Mouse (Mus musculus) small intestine, adult 2 months (tissue): ENCODE results near the gene Nfil3. TPM values are rescaled to one million over a fixed set of nuclear protein-coding genes. Genes with fewer than 3 reads are reported as not detected.
A peak's percentile ranks its signal among the peaks of the same experiment; 100 is the strongest.

Experiments used
- H3K27ac ChIP-seq: fragments of 200-500 bp; 2 replicates; pipeline ENCODE4 v1.5.1; 2012; ENCODE audit warnings: low read depth, low read length, control low read depth, inconsistent platforms; ENCODE audit not compliant: insufficient read depth
- H3K27me3 ChIP-seq: fragments of 200-500 bp; 2 replicates; pipeline ENCODE4 v1.6.1; 2012; ENCODE audit warnings: mild to moderate bottlenecking, moderate library complexity, low read length, inconsistent platforms; ENCODE audit not compliant: control insufficient read depth, insufficient read depth
- H3K36me3 ChIP-seq: fragments of 200-500 bp; 2 replicates; pipeline ENCODE4 v1.6.1; 2012; ENCODE audit warnings: mild to moderate bottlenecking, low read length, control low read depth, inconsistent platforms; ENCODE audit not compliant: control insufficient read depth, insufficient read depth
- H3K4me1 ChIP-seq: fragments of 200-500 bp; 2 replicates; pipeline ENCODE4 v1.6.1; 2012; ENCODE audit warnings: low read length, inconsistent platforms, mixed read lengths; ENCODE audit not compliant: control insufficient read depth, insufficient read depth, insufficient read length
- H3K4me3 ChIP-seq: fragments of 200-500 bp; 2 replicates; pipeline ENCODE4 v1.5.1; 2012; ENCODE audit warnings: low read depth, mild to moderate bottlenecking, control low read depth, inconsistent platforms, low read length, moderate library complexity
- CTCF ChIP-seq: fragments of 200-500 bp; IDR thresholded peaks from 2 replicates; pipeline ENCODE4 v1.5.1; 2012; ENCODE audit warnings: low read depth, mild to moderate bottlenecking, control low read depth, inconsistent platforms, low read length, moderate library complexity, mixed read lengths; ENCODE audit not compliant: insufficient replicate concordance, insufficient read length; ENCODE audit errors: extremely low read depth
- POLR2A ChIP-seq: fragments of 200-500 bp; IDR thresholded peaks from 2 replicates; pipeline ENCODE4 v1.6.1; 2012; ENCODE audit warnings: low read depth, mild to moderate bottlenecking, control low read depth, inconsistent platforms, low read length, moderate library complexity
- WGBS: fragments of 180-500 bp; shearing (Covaris S2); methylation state at CpG from one replicate; pipeline ENCODE4 v1.1.7; 2018; 5-methylcytosine and 5-hydroxymethylcytosine counted together
- polyA plus RNA-seq: library from polyadenylated mRNA; depleted of rRNA; stranded (reverse); fragments of >200 nt; gene quantifications from 2 replicates; pipeline ENCODE4 v1.2.3, GENCODE M21; 2012

Gene Nfil3
- polyA plus RNA-seq, 1 experiment, result 9.2 TPM

DNA sequence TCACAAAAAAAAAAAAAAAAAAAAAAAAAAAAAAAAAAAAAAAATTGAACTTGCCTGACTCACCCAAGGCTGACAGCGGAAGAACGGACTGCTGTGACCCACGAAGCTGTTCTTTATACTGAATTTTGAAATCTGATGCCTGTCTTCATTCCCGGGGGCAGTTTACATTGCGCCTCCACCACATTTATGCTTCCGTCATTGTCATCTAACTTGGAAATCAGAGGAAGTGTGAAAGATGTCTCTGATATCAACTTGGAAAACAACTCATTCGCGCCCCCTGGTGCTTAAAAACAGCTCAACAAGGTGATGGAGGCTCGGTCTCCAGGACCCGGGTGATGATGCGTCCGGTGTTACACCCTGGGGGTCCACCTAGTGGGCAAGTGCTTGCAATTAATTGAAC is 1.8 kb upstream of the Nfil3 start:
- peaks cover 3% of the 10 kb centered on the region; the same call in 1 of the 2 replicates for H3K4me1 ChIP-seq
- TF ChIP-seq CTCF (peak; percentile 88), POLR2A (no peak)
- no peaks in the 10 kb centered on the region for H3K27me3 ChIP-seq
- no peaks in the 10 kb centered on the region for H3K36me3 ChIP-seq
- whole genome bisulfite sequencing, result under 1% methylated on average over 12 of the region's 12 CpGs
- no peak overlapping the region for H3K27ac ChIP-seq
- peak overlapping the region; percentile 42; the same call in 1 of the 2 replicates for H3K4me3 ChIP-seq

DNA sequence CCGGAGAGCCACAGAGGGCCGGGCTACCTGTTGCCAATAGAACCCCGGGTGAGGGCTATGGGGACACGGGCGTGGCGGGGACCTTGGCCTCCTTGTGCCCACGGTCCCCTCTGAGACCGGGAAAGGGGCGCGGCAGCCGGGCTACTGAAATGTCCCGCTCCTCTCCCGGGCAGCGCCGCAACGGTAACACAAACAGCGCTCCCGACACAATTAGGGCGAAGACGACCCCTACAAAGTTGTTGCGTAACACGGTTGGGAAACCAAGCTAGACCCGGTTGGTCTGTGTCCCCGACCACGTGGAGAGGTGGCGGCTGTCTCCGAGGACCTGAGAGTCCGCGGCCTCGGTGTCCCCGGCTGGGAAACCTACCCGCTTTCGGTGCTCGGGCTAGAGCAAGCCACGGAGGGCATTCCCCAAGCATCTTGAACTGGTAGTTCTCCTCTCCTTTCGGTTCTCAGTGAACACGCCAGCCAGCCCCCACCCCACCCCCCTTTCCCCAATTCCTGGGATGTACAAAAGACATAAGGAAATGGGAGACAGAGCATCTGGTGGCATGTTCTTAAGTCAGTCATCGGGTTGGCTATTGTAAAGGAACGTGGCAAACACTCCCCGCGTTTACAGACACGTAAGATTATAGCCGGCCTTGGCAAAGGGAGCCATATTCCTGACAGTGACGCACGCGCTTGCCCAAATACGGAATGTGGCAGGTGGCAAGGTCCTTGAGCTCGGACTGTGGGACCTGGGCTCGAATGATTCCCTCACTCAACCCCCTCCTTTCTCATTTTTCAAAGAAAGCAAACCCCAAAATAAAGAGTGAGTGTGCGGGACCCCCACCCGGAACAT is 788 bp upstream of the Nfil3 start:
- no peaks in the 10 kb centered on the region for H3K36me3 ChIP-seq
- H3K4me1 ChIP-seq, result peaks cover 11% of the 10 kb centered on the region
- H3K27me3 ChIP-seq, result no peaks in the 10 kb centered on the region
- peak overlapping the region; percentile 68 for H3K27ac ChIP-seq
- no peak for TF ChIP-seq POLR2A
- no peak for TF ChIP-seq CTCF
- peak overlapping the region; percentile 67 for H3K4me3 ChIP-seq
- under 1% methylated on average over 51 of the region's 51 CpGs for WGBS

DNA sequence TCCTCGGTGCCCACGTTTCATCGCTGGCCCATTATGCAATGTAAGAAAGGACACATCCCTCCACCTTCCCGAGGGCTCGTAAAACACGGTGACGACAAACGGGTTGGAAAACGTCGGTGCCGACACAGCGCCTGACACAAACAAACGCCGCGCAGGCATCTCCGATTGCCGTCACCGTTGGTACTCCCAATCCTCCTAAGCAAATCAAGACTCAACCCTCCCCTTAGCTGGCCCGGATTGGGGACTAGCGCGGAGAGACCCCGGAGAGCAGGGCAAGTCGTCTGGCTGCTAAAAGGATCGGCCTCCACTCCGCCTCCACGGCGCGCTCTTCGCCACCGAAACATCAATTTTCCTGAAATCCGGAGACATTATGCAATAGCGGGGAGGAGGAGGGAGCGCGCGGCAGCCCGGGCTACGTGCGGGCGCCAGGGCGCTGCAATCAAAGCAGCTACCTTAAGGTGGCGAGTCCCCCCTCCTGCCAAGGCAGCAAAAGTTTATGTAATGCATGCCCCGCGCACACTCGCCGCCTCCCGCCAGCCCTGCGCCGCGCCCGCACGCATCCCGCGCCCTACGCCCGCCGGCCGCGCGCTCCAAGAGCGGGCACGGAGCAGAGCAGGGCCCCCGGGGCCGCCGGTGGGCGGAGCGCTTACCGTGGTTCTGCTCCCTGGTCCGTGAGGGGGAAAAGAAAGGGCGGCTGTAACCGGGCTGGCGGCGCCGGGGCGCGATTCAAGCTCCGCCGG is 492 bp downstream of the Nfil3 start:
- Histone ChIP-seq H3K4me1 (peaks cover 19% of the 10 kb centered on the region), H3K36me3 (no peaks in the 10 kb centered on the region), H3K27ac (peak overlapping the region; percentile 62), H3K27me3 (no peaks in the 10 kb centered on the region), H3K4me3 (peak overlapping the region; percentile 79)
- WGBS, result under 1% methylated on average over 74 of the region's 77 CpGs
- TF ChIP-seq POLR2A (no peak), CTCF (no peak)

DNA sequence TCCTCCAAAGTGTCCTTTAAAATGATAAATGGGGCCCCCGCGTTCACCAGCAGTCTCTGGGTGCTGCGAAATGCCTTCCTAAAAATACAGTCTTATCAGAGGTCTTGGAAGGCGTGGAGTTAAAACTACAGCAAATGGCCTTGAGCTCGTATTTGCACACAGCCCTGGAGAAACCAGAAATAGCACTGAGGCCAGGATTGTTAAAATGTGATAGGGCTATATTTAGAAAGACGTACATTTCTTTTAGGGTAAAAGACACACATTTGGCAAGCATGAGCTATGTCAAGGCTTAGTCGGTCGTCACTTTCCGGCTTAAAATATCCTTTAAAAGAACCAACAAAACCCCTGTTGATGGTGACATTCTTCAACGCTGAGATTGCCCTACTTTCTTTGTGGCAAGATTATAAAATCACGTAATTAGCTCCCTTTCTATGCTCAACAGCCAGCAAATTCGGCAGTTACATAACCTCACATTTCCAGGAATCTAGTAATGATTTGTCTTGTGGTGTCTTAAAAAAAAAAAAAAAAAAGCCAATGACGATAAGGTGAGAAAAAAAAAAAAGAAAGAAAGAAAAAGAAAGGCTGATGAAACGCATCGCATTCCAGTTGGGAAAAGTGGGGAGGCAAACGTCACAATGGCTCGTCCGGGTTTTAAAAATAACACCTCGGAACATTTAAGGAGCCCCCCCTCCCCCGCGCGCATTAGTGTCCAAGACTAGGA is 1.4 kb downstream of the Nfil3 start:
- peaks cover 24% of the 10 kb centered on the region for H3K4me1 ChIP-seq
- no peaks in the 10 kb centered on the region for H3K27me3 ChIP-seq
- no peak overlapping the region for H3K27ac ChIP-seq
- TF ChIP-seq CTCF, result 0 out of 2 replicates have a peak, but pooled peaks have one; percentile 1
- no peak for TF ChIP-seq POLR2A
- H3K36me3 ChIP-seq, result no peaks in the 10 kb centered on the region
- WGBS, result under 1% methylated on average over 22 of the region's 22 CpGs
- H3K4me3 ChIP-seq, result peak overlapping the region; percentile 79

DNA sequence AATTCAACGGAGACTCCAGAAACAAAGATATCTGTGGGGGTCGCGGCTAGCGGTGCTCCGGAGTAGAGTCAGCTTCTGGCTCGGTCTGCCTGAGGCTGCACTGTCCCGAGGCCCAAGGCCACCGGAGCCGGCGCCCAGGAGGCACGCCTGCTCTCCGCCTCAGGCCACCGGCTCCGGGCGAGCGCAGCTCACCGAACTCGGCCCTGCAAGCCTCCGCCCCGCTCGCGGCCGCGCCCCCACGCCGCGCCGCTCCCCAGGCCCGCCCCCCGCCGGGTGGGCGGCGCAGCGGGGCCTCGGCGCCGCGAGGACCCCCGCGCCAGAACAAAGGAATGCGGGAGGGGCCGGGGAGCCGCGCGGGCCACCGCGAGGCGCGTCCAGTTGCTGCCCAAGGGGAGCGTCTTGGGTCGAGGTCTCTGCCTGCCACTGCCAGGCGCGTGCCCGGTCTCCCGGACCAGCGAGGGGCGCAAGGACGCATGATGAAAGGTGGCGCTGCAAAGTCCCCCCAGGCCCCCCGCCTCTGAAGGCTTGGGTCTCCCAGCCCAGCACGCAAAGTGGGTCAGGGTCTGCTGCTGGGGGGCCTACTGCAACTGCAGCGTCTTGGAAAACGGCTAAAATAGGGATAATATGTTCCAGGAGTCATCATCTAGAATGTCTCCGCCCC is 2.4 kb downstream of the Nfil3 start:
- H3K27ac ChIP-seq, result no peak overlapping the region
- 2% methylated on average over 64 of the region's 64 CpGs for WGBS

DNA sequence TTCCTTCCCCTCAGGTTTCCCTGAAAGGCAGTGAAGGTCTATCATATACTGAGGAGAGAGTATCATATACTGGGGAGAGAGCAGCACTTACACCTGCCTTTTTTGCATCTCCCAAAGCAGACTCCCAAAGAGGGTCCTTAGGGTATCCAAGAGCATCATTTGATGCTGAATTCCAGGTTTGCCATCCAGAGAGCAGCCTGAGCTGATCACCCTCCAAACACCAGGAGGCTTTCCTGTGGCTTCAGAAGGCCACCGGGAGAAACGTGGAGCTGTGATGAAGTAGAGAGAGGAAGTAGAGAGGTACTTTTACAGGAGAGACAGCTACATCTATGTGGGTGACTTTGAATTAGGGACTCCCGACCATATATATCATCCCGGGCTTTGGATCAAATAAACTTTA is 3.1 kb downstream of the Nfil3 start:
- no peak overlapping the region for H3K4me3 ChIP-seq
- peaks cover 27% of the 10 kb centered on the region for H3K4me1 ChIP-seq
- no peak overlapping the region for H3K27ac ChIP-seq
- WGBS, result 54% methylated on average over 4 of the region's 4 CpGs
- no peaks in the 10 kb centered on the region for H3K27me3 ChIP-seq
- no peaks in the 10 kb centered on the region for H3K36me3 ChIP-seq
- TF ChIP-seq CTCF (no peak), POLR2A (no peak)

More for the DNA sequence above, 2.4 kb downstream of the Nfil3 start:
- TF ChIP-seq CTCF (no peak), POLR2A (no peak)
- H3K4me3 ChIP-seq, result peak overlapping the region; percentile 65
- H3K4me1 ChIP-seq, result peaks cover 24% of the 10 kb centered on the region
- no peaks in the 10 kb centered on the region for H3K36me3 ChIP-seq
- no peaks in the 10 kb centered on the region for H3K27me3 ChIP-seq

DNA sequence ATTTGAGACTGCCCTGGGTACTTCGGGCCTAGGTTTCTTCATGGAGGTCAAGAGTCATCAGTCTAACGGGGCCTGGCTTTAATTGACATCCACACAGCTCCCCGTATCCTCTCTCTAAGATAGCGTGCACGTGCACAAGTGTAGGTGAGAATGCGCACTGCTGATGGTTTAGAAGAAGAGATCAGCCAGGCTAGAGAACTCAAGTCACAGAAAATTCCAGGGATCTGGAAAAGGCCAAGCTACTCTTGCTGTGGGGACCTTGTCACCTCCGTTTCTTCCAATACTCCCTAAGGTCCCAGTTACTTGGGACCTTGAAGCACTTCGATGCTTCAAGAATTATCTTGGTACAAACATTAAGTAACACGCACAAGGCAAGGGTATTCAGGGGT is 3.7 kb downstream of the Nfil3 start:
- Histone ChIP-seq H3K27me3 (no peaks in the 10 kb centered on the region), H3K36me3 (no peaks in the 10 kb centered on the region), H3K4me1 (peaks cover 28% of the 10 kb centered on the region), H3K27ac (0 out of 2 replicates have a peak overlapping the region, but pooled peaks have one; percentile 35), H3K4me3 (no peak overlapping the region)
- TF ChIP-seq CTCF (no peak), POLR2A (no peak)
- 88% methylated on average over 9 of the region's 9 CpGs for WGBS
